Mouse (Mus musculus) MEL (cell line): ENCODE measurements around the gene Gucy1b1.

Experiments used
- CTCF ChIP-seq, 3 experiments: IDR thresholded peaks in 2 of 3; conservative IDR thresholded peaks in 1 of 3; 2 replicates each; pipeline ENCODE4 v1.5.1; 2011 to 2012; ENCODE audit warnings: low read length in 3 of 3, low read depth in 2 of 3, mild to moderate bottlenecking in 2 of 3, improper control_type of control experiment in 1 of 3, inconsistent platforms in 1 of 3, mixed read lengths in 1 of 3, moderate library complexity in 1 of 3; ENCODE audit not compliant: control insufficient read depth in 1 of 3, insufficient read depth in 1 of 3, poor library complexity in 1 of 3, severe bottlenecking in 1 of 3
- USF1 ChIP-seq: IDR thresholded peaks from 2 replicates; pipeline ENCODE4 v1.6.1; 2014; ENCODE audit warnings: low read depth, mild to moderate bottlenecking, inconsistent platforms, low read length, improper control_type of control experiment, moderate library complexity

- TF ChIP-seq USF1 = no peak
- TF ChIP-seq CTCF (IDR thresholded peaks at IDR 0.05 in 2 of 3, conservative IDR thresholded peaks at IDR 0.05 in 1 of 3; ENCODE audit: control insufficient read depth in 1 of 3, insufficient read depth in 1 of 3, low read depth in 2 of 3, low read length in 3 of 3, poor library complexity in 1 of 3, severe bottlenecking in 1 of 3) = no peak
These were observed 34.5 kb upstream of the Gucy1b1 start for GRCm38 (mm10) chr3:82108951-82109350.
